Mouse (Mus musculus) E14TG2a.4 (cell line): ENCODE data around the gene Abtb2.

ENCODE experiments used
- CTCF ChIP-seq: conservative IDR thresholded peaks from 2 replicates; pipeline ENCODE4 v1.5.1; 2014; ENCODE audit warnings: low read length
- NANOG ChIP-seq: IDR thresholded peaks from 2 replicates; pipeline ENCODE4 v1.6.1; 2014; ENCODE audit warnings: borderline replicate concordance, low read length, mixed read lengths
- POU5F1 ChIP-seq: IDR thresholded peaks from 2 replicates; pipeline ENCODE4 v1.6.1; 2014; ENCODE audit warnings: low read length, borderline replicate concordance

- TF ChIP-seq CTCF (no peak), POU5F1 (no peak), NANOG (no peak)
Observed at GRCm38 (mm10) chr2:103618407-103618806, 52.3 kb downstream of the Abtb2 start.
